Mouse (Mus musculus): ENCODE measurements at regions not wholly inside any gene's neighbourhood (a gene's known extent, or its start where the extent isn't known, plus 50 kb on each side); places are given as distances from the start of the nearest gene placed in this dataset.
A peak's percentile ranks its signal among the peaks of the same experiment; 100 is the strongest.

DNA sequence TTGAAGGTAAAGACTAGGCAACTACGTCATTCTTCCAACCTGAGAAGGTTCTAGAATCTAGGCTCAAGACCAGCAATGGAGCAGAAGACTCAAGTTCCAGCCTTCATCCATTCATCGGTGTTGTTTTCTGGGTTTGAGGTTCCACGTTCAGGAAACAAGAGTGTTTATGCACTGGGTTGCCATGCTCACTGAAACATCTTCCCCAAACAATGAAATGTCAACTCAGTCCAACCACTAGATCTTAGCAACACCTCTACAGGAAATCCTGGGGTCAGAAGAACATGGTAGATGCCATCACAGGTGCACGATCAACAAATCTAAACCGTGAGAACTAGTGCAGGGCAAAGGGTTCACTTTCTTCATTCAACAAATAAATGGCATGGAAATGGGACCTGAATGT lies 304.8 kb upstream of the Klf3 start:
- no peak overlapping the region for H3K9ac ChIP-seq (ENCODE audit: low read depth, low read length)
- ATAC-seq = no peak
- H3K27me3 ChIP-seq (replicated peaks; ENCODE audit: control insufficient read depth, insufficient read depth, low read length) = no peaks in the 10 kb centered on the region
- no peak overlapping the region for H3K4me3 ChIP-seq (ENCODE audit: low read depth, low read length)
- no peak overlapping the region for H3K27ac ChIP-seq (ENCODE audit: low read depth, low read length)
- no peaks in the 10 kb centered on the region for H3K36me3 ChIP-seq (ENCODE audit: control insufficient read depth, insufficient read depth)
- WGBS = 89% methylated on average over 5 of the region's 5 CpGs
- no peaks in the 10 kb centered on the region for H3K9me3 ChIP-seq (ENCODE audit: control insufficient read depth)
- H3K4me1 ChIP-seq (replicated peaks; ENCODE audit: control insufficient read depth, insufficient read depth, low read length) = peaks cover 5% of the 10 kb centered on the region; the same call in 1 of the 2 replicates
- H3K4me2 ChIP-seq (replicated peaks; ENCODE audit: low read depth) = no peak overlapping the region
- no peak for TF ChIP-seq CTCF (IDR thresholded peaks at IDR 0.05; ENCODE audit: low read depth)

DNA sequence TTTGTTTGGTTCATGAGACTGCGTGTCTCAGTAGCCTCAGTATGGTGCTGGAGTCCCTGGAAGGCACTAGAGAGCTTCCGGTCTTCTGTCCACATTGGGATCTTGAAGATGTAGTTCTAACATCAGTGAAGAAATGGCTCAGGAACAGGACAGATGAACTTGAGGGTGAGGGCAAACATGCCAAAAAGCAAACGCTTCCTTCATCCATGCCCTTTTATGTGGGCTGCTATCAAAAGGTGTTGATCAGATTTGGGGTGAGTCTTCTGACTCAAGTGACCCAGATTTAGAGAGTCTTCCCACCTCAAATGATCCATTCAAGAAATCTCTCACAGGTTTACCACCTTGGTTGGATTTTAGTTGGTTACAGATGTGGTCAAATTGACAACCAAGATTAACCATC lies 304.1 kb upstream of the Klf3 start:
- H3K36me3 ChIP-seq (ENCODE audit: control insufficient read depth, insufficient read depth) = no peaks in the 10 kb centered on the region
- H3K27ac ChIP-seq (ENCODE audit: low read depth, low read length) = no peak overlapping the region
- WGBS = 97% methylated on average over 3 of the region's 3 CpGs
- H3K27me3 ChIP-seq (replicated peaks; ENCODE audit: control insufficient read depth, insufficient read depth, low read length) = no peaks in the 10 kb centered on the region
- no peak for TF ChIP-seq CTCF (IDR thresholded peaks at IDR 0.05; ENCODE audit: low read depth)
- no peak overlapping the region for H3K4me2 ChIP-seq (replicated peaks; ENCODE audit: low read depth)
- H3K9me3 ChIP-seq (ENCODE audit: control insufficient read depth) = no peaks in the 10 kb centered on the region
- no peak overlapping the region for H3K4me3 ChIP-seq (ENCODE audit: low read depth, low read length)
- H3K9ac ChIP-seq (ENCODE audit: low read depth, low read length) = no peak overlapping the region
- ATAC-seq = no peak
- peaks cover 5% of the 10 kb centered on the region; the same call in 1 of the 2 replicates for H3K4me1 ChIP-seq (replicated peaks; ENCODE audit: control insufficient read depth, insufficient read depth, low read length)

DNA sequence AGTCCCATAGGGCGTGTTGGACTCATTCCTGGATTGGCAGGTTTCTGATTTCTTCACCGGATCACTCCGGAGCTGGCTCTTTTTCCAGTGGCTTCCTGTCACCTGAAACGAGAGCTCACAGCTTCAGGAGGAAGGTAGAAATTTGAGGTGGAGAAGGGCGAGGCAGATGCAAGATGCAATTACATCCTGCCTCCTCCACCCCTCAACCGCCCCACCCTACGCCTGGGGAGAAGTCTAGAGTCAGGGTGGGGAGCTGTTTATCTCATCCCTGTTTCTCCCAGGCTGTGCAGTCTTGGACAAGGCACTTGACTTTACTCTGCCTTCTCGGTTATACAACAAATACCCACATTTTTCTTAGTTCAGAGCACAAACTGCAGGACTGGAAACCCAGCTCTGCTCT lies 302.8 kb upstream of the Klf3 start:
- Histone ChIP-seq H3K27ac (ENCODE audit: low read depth, low read length) (no peak overlapping the region), H3K9me3 (ENCODE audit: control insufficient read depth) (no peaks in the 10 kb centered on the region), H3K4me2 (replicated peaks; ENCODE audit: low read depth) (no peak overlapping the region), H3K9ac (ENCODE audit: low read depth, low read length) (no peak overlapping the region), H3K4me1 (replicated peaks; ENCODE audit: control insufficient read depth, insufficient read depth, low read length) (peaks cover 5% of the 10 kb centered on the region; the same call in 1 of the 2 replicates), H3K4me3 (ENCODE audit: low read depth, low read length) (no peak overlapping the region), H3K27me3 (replicated peaks; ENCODE audit: control insufficient read depth, insufficient read depth, low read length) (no peaks in the 10 kb centered on the region), H3K36me3 (ENCODE audit: control insufficient read depth, insufficient read depth) (no peaks in the 10 kb centered on the region)
- TF ChIP-seq CTCF (IDR thresholded peaks at IDR 0.05; ENCODE audit: low read depth) = no peak
- WGBS = 46% methylated on average over 8 of the region's 8 CpGs
- ATAC-seq = no peak

GRCm38 (mm10) chr5:64500866-64501265 lies 302.3 kb upstream of the Klf3 start:
- no peaks in the 10 kb centered on the region for H3K36me3 ChIP-seq (ENCODE audit: control insufficient read depth, insufficient read depth)
- no peaks in the 10 kb centered on the region for H3K27me3 ChIP-seq (replicated peaks; ENCODE audit: control insufficient read depth, insufficient read depth, low read length)
- TF ChIP-seq CTCF (IDR thresholded peaks at IDR 0.05; ENCODE audit: low read depth) = no peak
- H3K27ac ChIP-seq (ENCODE audit: low read depth, low read length) = no peak overlapping the region
- no peak overlapping the region for H3K4me2 ChIP-seq (replicated peaks; ENCODE audit: low read depth)
- H3K4me3 ChIP-seq (ENCODE audit: low read depth, low read length) = no peak overlapping the region
- ATAC-seq = no peak
- H3K4me1 ChIP-seq (replicated peaks; ENCODE audit: control insufficient read depth, insufficient read depth, low read length) = peaks cover 5% of the 10 kb centered on the region; the same call in 1 of the 2 replicates
- H3K9ac ChIP-seq (ENCODE audit: low read depth, low read length) = no peak overlapping the region
- 80% methylated on average over 4 of the region's 4 CpGs for WGBS
- H3K9me3 ChIP-seq (ENCODE audit: control insufficient read depth) = no peaks in the 10 kb centered on the region

GRCm38 (mm10) chr5:64501746-64502145 lies 301.4 kb upstream of the Klf3 start:
- no peak for ATAC-seq
- H3K9ac ChIP-seq (ENCODE audit: low read depth, low read length) = no peak overlapping the region
- H3K36me3 ChIP-seq (ENCODE audit: control insufficient read depth, insufficient read depth) = no peaks in the 10 kb centered on the region
- H3K27me3 ChIP-seq (replicated peaks; ENCODE audit: control insufficient read depth, insufficient read depth, low read length) = no peaks in the 10 kb centered on the region
- WGBS = 74% methylated on average over 5 of the region's 5 CpGs
- TF ChIP-seq CTCF (IDR thresholded peaks at IDR 0.05; ENCODE audit: low read depth) = no peak
- no peak overlapping the region for H3K4me3 ChIP-seq (ENCODE audit: low read depth, low read length)
- no peak overlapping the region for H3K27ac ChIP-seq (ENCODE audit: low read depth, low read length)
- H3K4me2 ChIP-seq (replicated peaks; ENCODE audit: low read depth) = no peak overlapping the region
- H3K9me3 ChIP-seq (ENCODE audit: control insufficient read depth) = no peaks in the 10 kb centered on the region
- peaks cover 5% of the 10 kb centered on the region; the same call in 1 of the 2 replicates for H3K4me1 ChIP-seq (replicated peaks; ENCODE audit: control insufficient read depth, insufficient read depth, low read length)

- no peak for ATAC-seq
- Histone ChIP-seq H3K4me2 (replicated peaks; ENCODE audit: low read depth) (no peak overlapping the region), H3K4me3 (ENCODE audit: low read depth, low read length) (no peak overlapping the region), H3K27me3 (replicated peaks; ENCODE audit: control insufficient read depth, insufficient read depth, low read length) (no peaks in the 10 kb centered on the region), H3K27ac (ENCODE audit: low read depth, low read length) (no peak overlapping the region), H3K9me3 (ENCODE audit: control insufficient read depth) (no peaks in the 10 kb centered on the region), H3K36me3 (ENCODE audit: control insufficient read depth, insufficient read depth) (no peaks in the 10 kb centered on the region), H3K9ac (ENCODE audit: low read depth, low read length) (no peak overlapping the region), H3K4me1 (replicated peaks; ENCODE audit: control insufficient read depth, insufficient read depth, low read length) (peaks cover 5% of the 10 kb centered on the region; the same call in 1 of the 2 replicates)
- no peak for TF ChIP-seq CTCF (IDR thresholded peaks at IDR 0.05; ENCODE audit: low read depth)
- WGBS = 24% methylated on average over 4 of the region's 4 CpGs
These were observed 299.7 kb upstream of the Klf3 start for GRCm38 (mm10) chr5:64503514-64503913.

GRCm38 (mm10) chr5:64504507-64504906 lies 298.7 kb upstream of the Klf3 start:
- H3K4me3 ChIP-seq (ENCODE audit: low read depth, low read length) = no peak overlapping the region
- H3K4me1 ChIP-seq (replicated peaks; ENCODE audit: control insufficient read depth, insufficient read depth, low read length) = peaks cover 5% of the 10 kb centered on the region; the same call in 1 of the 2 replicates
- no peak for TF ChIP-seq CTCF (IDR thresholded peaks at IDR 0.05; ENCODE audit: low read depth)
- H3K36me3 ChIP-seq (ENCODE audit: control insufficient read depth, insufficient read depth) = no peaks in the 10 kb centered on the region
- 86% methylated on average over 6 of the region's 6 CpGs for WGBS
- H3K9ac ChIP-seq (ENCODE audit: low read depth, low read length) = no peak overlapping the region
- 0 out of 2 replicates have a peak overlapping the region, but pooled peaks have one; percentile 89 for H3K27ac ChIP-seq (ENCODE audit: low read depth, low read length)
- no peak overlapping the region for H3K4me2 ChIP-seq (replicated peaks; ENCODE audit: low read depth)
- no peaks in the 10 kb centered on the region for H3K9me3 ChIP-seq (ENCODE audit: control insufficient read depth)
- no peaks in the 10 kb centered on the region for H3K27me3 ChIP-seq (replicated peaks; ENCODE audit: control insufficient read depth, insufficient read depth, low read length)
- no peak for ATAC-seq

All from intestine, postnatal 0 days (tissue).